Mouse (Mus musculus): ENCODE results near the gene Cfap45. TPM values are rescaled to one million over a fixed set of nuclear protein-coding genes. Genes with fewer than 3 reads are reported as not detected.

Cfap45 gene
- total RNA-seq (2018; cell fraction: chromatin; rRNA removed), result 1 to 10 TPM in 24 of 26 experiments, under 1 TPM in 2; 0.40 to 9.7 (median 4.8) TPM
- total RNA-seq (2018; cell fraction: cytosol; rRNA removed), result 1 to 10 TPM in 16 of 26 experiments, under 1 TPM in 10; 0.62 to 1.8 (median 1.1) TPM
- 1 to 10 TPM in 22 of 26 experiments, under 1 TPM in 4; 0.59 to 5.6 (median 2.6) TPM for total RNA-seq (2018; cell fraction: nucleus; rRNA removed)
- polyA plus RNA-seq (2018), result 1.6 to 2.7 TPM (median 1.7 TPM) in 3 replicates

GRCm38 (mm10) chr1:172520576-172521440, at the start of gene Cfap45:
Cfap45 (plus strand) TSS chr1:172520801.
- Histone ChIP-seq H3K4me3 (ENCODE audit: inconsistent target) (peak within 1 kb of the TSS; percentile 33), H3K36me3 (ENCODE audit: inconsistent target) (no peaks in the 10 kb centered on the region), H3K79me2 (ENCODE audit: inconsistent target) (no peaks in the 10 kb centered on the region), H3K27ac (peak within 1 kb of the TSS; percentile 45)
- 7% methylated on average over 28 of the region's 28 CpGs for WGBS (ENCODE audit: missing documents)

GRCm38 (mm10) chr1:172472909-172473308, 47.7 kb upstream of the Cfap45 start:
- Histone ChIP-seq H3K79me2 (ENCODE audit: inconsistent target) (peaks cover 15% of the 10 kb centered on the region; the same call in 1 of the 2 replicates), H3K4me3 (ENCODE audit: inconsistent target) (no peak overlapping the region), H3K36me3 (ENCODE audit: inconsistent target) (no peaks in the 10 kb centered on the region), H3K27ac (peak overlapping the region; percentile 7; the same call in 1 of the 2 replicates)

- H3K36me3 ChIP-seq (ENCODE audit: inconsistent target), result no peaks in the 10 kb centered on the region
- H3K27ac ChIP-seq, result peak overlapping the region; percentile 77; the same call in 1 of the 2 replicates
- H3K79me2 ChIP-seq (ENCODE audit: inconsistent target), result peaks cover 15% of the 10 kb centered on the region; the same call in 1 of the 2 replicates
- H3K4me3 ChIP-seq (ENCODE audit: inconsistent target), result no peak overlapping the region
- WGBS (ENCODE audit: missing documents), result 100% methylated on average over 3 of the region's 3 CpGs
Measured at GRCm38 (mm10) chr1:172474196-172474595, 46.4 kb upstream of the Cfap45 start.

GRCm38 (mm10) chr1:172475054-172475741, 45.4 kb upstream of the Cfap45 start, which contains the start of gene Slamf9:
Slamf9 (plus strand) TSS chr1:172475358.
- Histone ChIP-seq H3K36me3 (ENCODE audit: inconsistent target) (no peaks in the 10 kb centered on the region), H3K27ac (peak within 1 kb of the TSS; percentile 77), H3K4me3 (ENCODE audit: inconsistent target) (peak within 1 kb of the TSS; percentile 13; the same call in 1 of the 2 replicates), H3K79me2 (ENCODE audit: inconsistent target) (peaks cover 15% of the 10 kb centered on the region; the same call in 1 of the 2 replicates)
- 14% methylated on average over 7 of the region's 7 CpGs for WGBS (ENCODE audit: missing documents)

GRCm38 (mm10) chr1:172478020-172478419, 42.6 kb upstream of the Cfap45 start:
- WGBS (ENCODE audit: missing documents), result 6% methylated on average over 5 of the region's 5 CpGs
- peaks cover 15% of the 10 kb centered on the region; the same call in 1 of the 2 replicates for H3K79me2 ChIP-seq (ENCODE audit: inconsistent target)
- H3K36me3 ChIP-seq (ENCODE audit: inconsistent target), result no peaks in the 10 kb centered on the region
- peak overlapping the region; percentile 17; the same call in 1 of the 2 replicates for H3K27ac ChIP-seq
- H3K4me3 ChIP-seq (ENCODE audit: inconsistent target), result no peak overlapping the region

- H3K36me3 ChIP-seq (ENCODE audit: inconsistent target), result no peaks in the 10 kb centered on the region
- peaks cover 14% of the 10 kb centered on the region; the same call in 1 of the 2 replicates for H3K79me2 ChIP-seq (ENCODE audit: inconsistent target)
- no peak overlapping the region for H3K4me3 ChIP-seq (ENCODE audit: inconsistent target)
- H3K27ac ChIP-seq, result no peak overlapping the region
- 98% methylated on average over 4 of the region's 4 CpGs for WGBS (ENCODE audit: missing documents)
Measured at GRCm38 (mm10) chr1:172480376-172480775, 40.2 kb upstream of the Cfap45 start.

GRCm38 (mm10) chr1:172481111-172481510, 39.5 kb upstream of the Cfap45 start:
- no peak overlapping the region for H3K27ac ChIP-seq
- H3K79me2 ChIP-seq (ENCODE audit: inconsistent target), result peaks cover 6% of the 10 kb centered on the region; the same call in 1 of the 2 replicates
- H3K36me3 ChIP-seq (ENCODE audit: inconsistent target), result no peaks in the 10 kb centered on the region
- H3K4me3 ChIP-seq (ENCODE audit: inconsistent target), result no peak overlapping the region; the same call in 1 of the 2 replicates
- 33% methylated on average over 13 of the region's 13 CpGs for WGBS (ENCODE audit: missing documents)

GRCm38 (mm10) chr1:172481540-172482280, 38.9 kb upstream of the Cfap45 start, which contains the start of gene Igsf9:
Igsf9 (plus strand) TSS chr1:172481788.
- Histone ChIP-seq H3K4me3 (ENCODE audit: inconsistent target) (peak within 1 kb of the TSS; percentile 11; the same call in 1 of the 2 replicates), H3K36me3 (ENCODE audit: inconsistent target) (no peaks in the 10 kb centered on the region), H3K27ac (no peak within 1 kb of the TSS), H3K79me2 (ENCODE audit: inconsistent target) (peaks cover under 1% of the 10 kb centered on the region; the same call in 1 of the 2 replicates)
- 4% methylated on average over 32 of the region's 38 CpGs for WGBS (ENCODE audit: missing documents)

GRCm38 (mm10) chr1:172482518-172483360, 37.9 kb upstream of the Cfap45 start:
- Histone ChIP-seq H3K27ac (no peak overlapping the region), H3K36me3 (ENCODE audit: inconsistent target) (no peaks in the 10 kb centered on the region), H3K79me2 (ENCODE audit: inconsistent target) (no peaks in the 10 kb centered on the region), H3K4me3 (ENCODE audit: inconsistent target) (peak overlapping the region; percentile 11; the same call in 1 of the 2 replicates)
- 68% methylated on average over 11 of the region's 12 CpGs for WGBS (ENCODE audit: missing documents)

GRCm38 (mm10) chr1:172483361-172483660, 37.3 kb upstream of the Cfap45 start:
- H3K4me3 ChIP-seq (ENCODE audit: inconsistent target), result no peak overlapping the region
- no peaks in the 10 kb centered on the region for H3K79me2 ChIP-seq (ENCODE audit: inconsistent target)
- WGBS (ENCODE audit: missing documents), result 91% methylated on average over 4 of the region's 4 CpGs
- H3K36me3 ChIP-seq (ENCODE audit: inconsistent target), result no peaks in the 10 kb centered on the region
- H3K27ac ChIP-seq, result no peak overlapping the region

GRCm38 (mm10) chr1:172484236-172484635, 36.4 kb upstream of the Cfap45 start:
- Histone ChIP-seq H3K27ac (no peak overlapping the region), H3K79me2 (ENCODE audit: inconsistent target) (no peaks in the 10 kb centered on the region), H3K4me3 (ENCODE audit: inconsistent target) (no peak overlapping the region), H3K36me3 (ENCODE audit: inconsistent target) (no peaks in the 10 kb centered on the region)
- 95% methylated on average over 11 of the region's 11 CpGs for WGBS (ENCODE audit: missing documents)

GRCm38 (mm10) chr1:172484671-172485070, 35.9 kb upstream of the Cfap45 start:
- Histone ChIP-seq H3K79me2 (ENCODE audit: inconsistent target) (no peaks in the 10 kb centered on the region), H3K36me3 (ENCODE audit: inconsistent target) (no peaks in the 10 kb centered on the region), H3K27ac (no peak overlapping the region), H3K4me3 (ENCODE audit: inconsistent target) (no peak overlapping the region)
- WGBS (ENCODE audit: missing documents), result 93% methylated on average over 13 of the region's 13 CpGs

- no peak overlapping the region for H3K27ac ChIP-seq
- H3K79me2 ChIP-seq (ENCODE audit: inconsistent target), result no peaks in the 10 kb centered on the region
- no peaks in the 10 kb centered on the region for H3K36me3 ChIP-seq (ENCODE audit: inconsistent target)
- H3K4me3 ChIP-seq (ENCODE audit: inconsistent target), result no peak overlapping the region
- 93% methylated on average over 6 of the region's 6 CpGs for WGBS (ENCODE audit: missing documents)
Measured at GRCm38 (mm10) chr1:172485821-172486220, 34.8 kb upstream of the Cfap45 start.

Measured in macrophage (primary cell).